Comparison of ENCODE assay signal across 24 mouse cellular contexts in genomic region chr2:75287900-75288299, GRCm38 (mm10).
DNase-seq lines count a peak whose midpoint lies in the region; ATAC-seq and TF ChIP-seq lines count a peak whose summit lies in the region.
"Had no signal": no experiment of that assay in that cellular context is flagged by ENCODE, and none has a peak within 500 bp of the region (broad histone marks: within the 10 kb centered on the region; RNA-seq: fewer than 3 reads in every experiment).

No protein-coding gene starts in this region.

- dilution Hi-C loops in CH12.LX (cut with MboI; ENCODE audit: extremely low pct_ligation_motif_present, extremely low pct_unique_long_range_greater_than_20kb, low sequenced_read_pairs), result no loop called here

- no peak overlapping the region for H3K4me2 ChIP-seq in heart, embryonic 12.5 days
- H3K4me2 ChIP-seq in CH12.LX (ENCODE audit: insufficient read depth, low read depth, poor library complexity, severe bottlenecking), result no peak overlapping the region

- no peak overlapping the region for H3K4me3 ChIP-seq in heart, embryonic 12.5 days
- H3K4me3 ChIP-seq in CH12.LX (replicated peaks in 1 of 3; ENCODE audit: low read depth in 2 of 3, low read length in 2 of 3, poor library complexity in 1 of 3) (no peak overlapping the region), ES-E14 (ENCODE audit: insufficient read depth in 1 of 2, low read depth in 1 of 2, low read length in 2 of 2, poor library complexity in 1 of 2, severe bottlenecking in 1 of 2) (no peak overlapping the region), MEL (ENCODE audit: control insufficient read depth in 1 of 2, insufficient read depth in 1 of 2, low read depth in 2 of 2, low read length in 2 of 2) (no peak overlapping the region)
- H3K4me3 ChIP-seq in hindbrain, embryonic 10.5 days, result no peak overlapping the region

- H3K36me3 ChIP-seq in heart, embryonic 12.5 days, result no peaks in the 10 kb centered on the region
- H3K36me3 ChIP-seq in CH12.LX (replicated peaks in 1 of 2; ENCODE audit: control insufficient read depth in 1 of 2, insufficient read depth in 1 of 2, low read length in 1 of 2), result no peaks in the 10 kb centered on the region
- no peaks in the 10 kb centered on the region for H3K36me3 ChIP-seq in ES-E14 (ENCODE audit: control insufficient read depth, insufficient read depth, low read length, poor library complexity, severe bottlenecking)
- H3K36me3 ChIP-seq in MEL (ENCODE audit: control insufficient read depth in 1 of 2, insufficient read depth in 2 of 2, low read length in 2 of 2), result no peaks in the 10 kb centered on the region
- H3K36me3 ChIP-seq in hindbrain, embryonic 10.5 days, result no peaks in the 10 kb centered on the region
- H3K36me3 ChIP-seq: G1E had no signal

- TF ChIP-seq POLR2A in CH12.LX (IDR thresholded peaks at IDR 0.05; ENCODE audit: low read depth, low read length) (no peak), MEL (IDR thresholded peaks at IDR 0.05; ENCODE audit: control insufficient read depth in 1 of 2, insufficient read depth in 1 of 2, low read depth in 1 of 2, low read length in 2 of 2, poor library complexity in 1 of 2) (no peak)

- no peaks in the 10 kb centered on the region for H3K9me3 ChIP-seq in heart, embryonic 12.5 days (replicated peaks)
- H3K9me3 ChIP-seq in CH12.LX (replicated peaks; ENCODE audit: low read length) (no peaks in the 10 kb centered on the region), ES-E14 (ENCODE audit: control insufficient read depth, insufficient read depth, low read depth, low read length) (no peaks in the 10 kb centered on the region), MEL (replicated peaks; ENCODE audit: insufficient read depth, low read length) (no peaks in the 10 kb centered on the region)
- H3K9me3 ChIP-seq in hindbrain, embryonic 10.5 days, result no peaks in the 10 kb centered on the region
- H3K9me3 ChIP-seq: G1E had no signal

- no peak for TF ChIP-seq CTCF in CH12.LX (conservative IDR thresholded peaks at IDR 0.05 in 1 of 2, IDR thresholded peaks at IDR 0.05 in 1 of 2; ENCODE audit: low read depth in 2 of 2, low read length in 2 of 2)
- TF ChIP-seq CTCF in MEL (IDR thresholded peaks at IDR 0.05 in 2 of 3, conservative IDR thresholded peaks at IDR 0.05 in 1 of 3; ENCODE audit: control insufficient read depth in 1 of 3, insufficient read depth in 1 of 3, low read depth in 2 of 3, low read length in 3 of 3, poor library complexity in 1 of 3, severe bottlenecking in 1 of 3), result no peak

- no peaks in the 10 kb centered on the region for H3K27me3 ChIP-seq in heart, embryonic 12.5 days (replicated peaks)
- H3K27me3 ChIP-seq in CH12.LX (replicated peaks) (no peaks in the 10 kb centered on the region), MEL (ENCODE audit: control insufficient read depth in 1 of 2, insufficient read depth in 2 of 2, low read length in 2 of 2) (peaks cover 0 to 1% of the 10 kb centered on the region in 2 experiments; a peak in 1 of 4 replicates)
- no peaks in the 10 kb centered on the region for H3K27me3 ChIP-seq in hindbrain, embryonic 10.5 days (ENCODE audit: insufficient read depth, poor library complexity, severe bottlenecking)
- H3K27me3 ChIP-seq: Patski had no signal

- in situ Hi-C loops in CH12.LX (cut with MboI; ENCODE audit: low pct_ligation_motif_present, low pct_unique_long_range_greater_than_20kb, low sequenced_read_pairs) (no loop called here), ES-E14 (cut with MboI; ENCODE audit: low sequenced_read_pairs in 2 of 2, unreplicated experiment in 2 of 2) (no loop called here)

- no peak for TF ChIP-seq RAD21 in CH12.LX (IDR thresholded peaks at IDR 0.05; ENCODE audit: low read depth, low read length)
- TF ChIP-seq RAD21 in MEL (IDR thresholded peaks at IDR 0.05; ENCODE audit: low read depth, low read length), result no peak

- DNase-seq in heart, adult 11 months, result peak; percentile 16
- DNase-seq in CH12.LX (ENCODE audit: extremely low read depth) (no peak), ES-E14 (ENCODE audit: low read depth, low spot score) (no peak), MEL (ENCODE audit: low read depth, low spot score) (no peak)
- DNase-seq in embryo, embryonic 10 days (ENCODE audit: low spot score), result no peak
- DNase-seq in right cerebral cortex, postnatal 10 days (ENCODE audit: low spot score in 2 of 2), result no peak
- DNase-seq in hindbrain, embryonic 10.5 days (ENCODE audit: low spot score), result no peak
- DNase-seq: adrenal gland, adult 2 months; adrenal gland, adult 8-10 months; adrenal gland, postnatal 10 days; adrenal gland, postnatal 14 days; adrenal gland, postnatal 25 days; adrenal gland, postnatal 36 days; B cell, adult 2 months; cerebellum, adult 11 months; cerebellum, adult 11-12 months; cerebellum, adult 18-20 months; cerebellum, adult 2 months; cerebellum, adult 8-10 months had no signal

- H3K27ac ChIP-seq in heart, embryonic 12.5 days (ENCODE audit: poor library complexity, severe bottlenecking), result no peak overlapping the region
- no peak overlapping the region for H3K27ac ChIP-seq in CH12.LX (ENCODE audit: insufficient read depth, low read depth)
- no peak overlapping the region for H3K27ac ChIP-seq in ES-E14 (ENCODE audit: insufficient read depth, low read depth, low read length, poor library complexity, severe bottlenecking)
- H3K27ac ChIP-seq in MEL (ENCODE audit: control insufficient read depth, low read depth, low read length), result no peak overlapping the region
- H3K27ac ChIP-seq in hindbrain, embryonic 10.5 days, result no peak overlapping the region

- no peak for ATAC-seq in heart, embryonic 12.5 days (ENCODE audit: insufficient number of reproducible peaks, low FRiP score)
- ATAC-seq: activated CD4-positive, CD25-positive, alpha-beta regulatory T cell, adult 4 months; CD4-positive, CD25-positive, alpha-beta regulatory T cell, adult 4 months; Patski had no signal

- H3K9ac ChIP-seq in heart, embryonic 12.5 days, result no peak overlapping the region
- H3K9ac ChIP-seq in CH12.LX (ENCODE audit: insufficient read depth, low read depth) (no peak overlapping the region), ES-E14 (ENCODE audit: insufficient read depth, low read depth, low read length, poor library complexity, severe bottlenecking) (no peak overlapping the region), MEL (ENCODE audit: control insufficient read depth, low read depth, low read length, poor library complexity, severe bottlenecking) (no peak overlapping the region)

- H3K4me1 ChIP-seq in heart, embryonic 12.5 days (replicated peaks), result no peaks in the 10 kb centered on the region
- H3K4me1 ChIP-seq in CH12.LX (ENCODE audit: control insufficient read depth in 1 of 2, insufficient read depth in 2 of 2) (peaks cover 2 to 3% of the 10 kb centered on the region in 2 experiments; a peak in 1 of 4 replicates), ES-E14 (ENCODE audit: control insufficient read depth in 2 of 2, insufficient read depth in 2 of 2, low read length in 2 of 2, poor library complexity in 1 of 2) (no peaks in the 10 kb centered on the region), MEL (ENCODE audit: control insufficient read depth in 1 of 2, insufficient read depth in 2 of 2, low read length in 2 of 2) (no peaks in the 10 kb centered on the region)
- H3K4me1 ChIP-seq in hindbrain, embryonic 10.5 days (replicated peaks), result no peaks in the 10 kb centered on the region

- H3K79me2 ChIP-seq in CH12.LX (replicated peaks; ENCODE audit: control insufficient read depth, extremely low read depth, insufficient read depth, poor library complexity, severe bottlenecking) (no peaks in the 10 kb centered on the region), MEL (ENCODE audit: control insufficient read depth, insufficient read depth, low read length, poor library complexity) (no peaks in the 10 kb centered on the region)

- 89% methylated on average over 1 of the region's 1 CpGs for WGBS in heart, embryonic 12.5 days
- 91% methylated on average over 1 of the region's 1 CpGs for WGBS in hindbrain, embryonic 10.5 days

- TF ChIP-seq EP300 in CH12.LX (IDR thresholded peaks at IDR 0.05; ENCODE audit: low read length) (no peak), MEL (IDR thresholded peaks at IDR 0.05; ENCODE audit: low read depth in 1 of 2, low read length in 2 of 2) (no peak)

TF ChIP-seq in CH12.LX, 34 proteins besides CTCF, POLR2A, EP300 and RAD21:
- TF ChIP-seq MAFK (IDR thresholded peaks at IDR 0.05; ENCODE audit: insufficient replicate concordance, low read length) (peak; percentile 84), ZMIZ1 (IDR thresholded peaks at IDR 0.05; ENCODE audit: low read depth, low read length) (no peak)

TF ChIP-seq in ES-E14, 5 proteins besides CTCF, POLR2A, EP300 and RAD21:
- peak; percentile 81 for TF ChIP-seq MAFK (IDR thresholded peaks at IDR 0.05; ENCODE audit: insufficient read depth, low read depth, low read length)
- no peak for TF ChIP-seq CHD2 (IDR thresholded peaks at IDR 0.05; ENCODE audit: low read depth, low read length)

TF ChIP-seq in MEL, 35 proteins besides CTCF, POLR2A, EP300 and RAD21:
- no peak for TF ChIP-seq MAZ (IDR thresholded peaks at IDR 0.05; ENCODE audit: low read depth, low read length)
- peak; percentile 56; the same call in 1 of the 2 replicates for TF ChIP-seq MAFK (IDR thresholded peaks at IDR 0.05; ENCODE audit: borderline replicate concordance, low read depth, low read length)
- TF ChIP-seq E2F4 (IDR thresholded peaks at IDR 0.05; ENCODE audit: borderline replicate concordance, low read depth, low read length), result no peak
